ENCODE assay signal across 8 mouse cellular contexts in genomic region chr19:32348955-32349654, GRCm38 (mm10). TPM values are rescaled to one million over a fixed set of nuclear protein-coding genes. Genes with fewer than 3 reads are reported as not detected.
DNase-seq lines count a peak whose midpoint lies in the region; ATAC-seq and TF ChIP-seq lines count a peak whose summit lies in the region.

No protein-coding gene starts in this region.

- no peaks in the 10 kb centered on the region for H3K27me3 ChIP-seq in cerebellum, adult 2 months (ENCODE audit: control insufficient read depth, insufficient read depth, low read length)
- H3K27me3 ChIP-seq in limb, embryonic 11.5 days (ENCODE audit: control insufficient read depth, insufficient read depth, low read length): no peaks in the 10 kb centered on the region
- no peaks in the 10 kb centered on the region for H3K27me3 ChIP-seq in stomach, embryonic 16.5 days (ENCODE audit: control insufficient read depth, insufficient read depth, low read length)
- H3K27me3 ChIP-seq in liver, embryonic 12.5 days (replicated peaks): no peaks in the 10 kb centered on the region

- no peak overlapping the region for H3K4me2 ChIP-seq in limb, embryonic 11.5 days (ENCODE audit: low read depth, severe bottlenecking)
- H3K4me2 ChIP-seq in stomach, embryonic 16.5 days (ENCODE audit: low read depth, low read length): no peak overlapping the region
- no peak overlapping the region for H3K4me2 ChIP-seq in liver, embryonic 12.5 days

- H3K36me3 ChIP-seq in limb, embryonic 11.5 days (ENCODE audit: control insufficient read depth, insufficient read depth, low read length): no peaks in the 10 kb centered on the region; the same call in 1 of the 2 replicates
- peaks cover 3% of the 10 kb centered on the region; the same call in 1 of the 2 replicates for H3K36me3 ChIP-seq in stomach, embryonic 16.5 days (ENCODE audit: control insufficient read depth, insufficient read depth, low read length)
- no peaks in the 10 kb centered on the region for H3K36me3 ChIP-seq in liver, embryonic 12.5 days

- H3K4me1 ChIP-seq in cerebellum, adult 2 months (ENCODE audit: control insufficient read depth, insufficient read depth, low read length): no peaks in the 10 kb centered on the region
- peaks cover 5% of the 10 kb centered on the region for H3K4me1 ChIP-seq in limb, embryonic 11.5 days (ENCODE audit: control insufficient read depth, insufficient read depth, low read length)
- peaks cover 35% of the 10 kb centered on the region for H3K4me1 ChIP-seq in stomach, embryonic 16.5 days (ENCODE audit: control insufficient read depth, insufficient read depth, low read length)
- peaks cover 33% of the 10 kb centered on the region for H3K4me1 ChIP-seq in liver, embryonic 12.5 days

- WGBS in cerebellum, adult 2 months: 64% methylated on average over 7 of the region's 7 CpGs
- 57% methylated on average over 7 of the region's 7 CpGs for WGBS in limb, embryonic 11.5 days
- 32% methylated on average over 7 of the region's 7 CpGs for WGBS in stomach, embryonic 16.5 days
- WGBS in liver, embryonic 12.5 days (ENCODE audit: insufficient replicate concordance): 54% methylated on average over 7 of the region's 7 CpGs

- no peak overlapping the region for H3K9ac ChIP-seq in limb, embryonic 11.5 days (ENCODE audit: low read length)
- no peak overlapping the region for H3K9ac ChIP-seq in stomach, embryonic 16.5 days (ENCODE audit: low read length)
- H3K9ac ChIP-seq in liver, embryonic 12.5 days: no peak overlapping the region

- peak; percentile 1 for DNase-seq in cerebellum, adult 11-12 months
- no peak for DNase-seq in cerebellum, adult 2 months
- peak; percentile 48 for DNase-seq in ovary, postnatal 36 days (ENCODE audit: low spot score)
- no peak for DNase-seq in ovary, postnatal 14 days (ENCODE audit: low spot score)
- peak; percentile 16 for DNase-seq in limb, embryonic 11.5 days (ENCODE audit: low spot score)
- no peak for DNase-seq in frontal cortex, postnatal 14 days (ENCODE audit: low spot score in 2 of 2)

- no peak overlapping the region for H3K4me3 ChIP-seq in cerebellum, adult 2 months (replicated peaks; ENCODE audit: insufficient read depth, low read depth, low read length)
- H3K4me3 ChIP-seq in limb, embryonic 11.5 days (ENCODE audit: low read depth, low read length): no peak overlapping the region
- H3K4me3 ChIP-seq in stomach, embryonic 16.5 days (replicated peaks; ENCODE audit: low read length): no peak overlapping the region
- no peak overlapping the region for H3K4me3 ChIP-seq in liver, embryonic 12.5 days

- ATAC-seq in limb, embryonic 11.5 days (ENCODE audit: insufficient number of reproducible peaks, low FRiP score, low TSS enrichment, low read depth): no peak
- peak; percentile 45 for ATAC-seq in stomach, embryonic 16.5 days (ENCODE audit: insufficient read depth, low FRiP score)
- ATAC-seq in liver, embryonic 12.5 days: no peak

- TF ChIP-seq CTCF in cerebellum, adult 2 months (IDR thresholded peaks at IDR 0.05; ENCODE audit: borderline replicate concordance, insufficient read depth, low read depth, low read length): no peak

- TF ChIP-seq POLR2A in cerebellum, adult 2 months (IDR thresholded peaks at IDR 0.05; ENCODE audit: borderline replicate concordance, insufficient read depth, low read length): no peak

- H3K9me3 ChIP-seq in limb, embryonic 11.5 days (ENCODE audit: control insufficient read depth, low read length): no peaks in the 10 kb centered on the region
- H3K9me3 ChIP-seq in stomach, embryonic 16.5 days (replicated peaks; ENCODE audit: control insufficient read depth, low read length): no peaks in the 10 kb centered on the region
- no peaks in the 10 kb centered on the region for H3K9me3 ChIP-seq in liver, embryonic 12.5 days (replicated peaks)

- no peak overlapping the region for H3K27ac ChIP-seq in cerebellum, adult 2 months (ENCODE audit: insufficient read depth, low read length)
- H3K27ac ChIP-seq in limb, embryonic 11.5 days (replicated peaks; ENCODE audit: low read depth, low read length): no peak overlapping the region
- H3K27ac ChIP-seq in stomach, embryonic 16.5 days (ENCODE audit: low read length): peak overlapping the region; percentile 0; the same call in 1 of the 2 replicates
- H3K27ac ChIP-seq in liver, embryonic 12.5 days: no peak overlapping the region

RNA-seq across cellular contexts. Expression of gene Sgms1, which starts 40.4 kb away (rescaled TPM):
- polyA plus RNA-seq in cerebellum, adult 2 months (2012; rRNA removed): 34.7 and 38.8 TPM in 2 replicates
- polyA plus RNA-seq in limb, embryonic 11.5 days (2014; fragmentation: Nextera tagmentation; extraction: Ambion mirVana): 13.5 and 14.9 TPM in 2 replicates
- 43.0 and 44.8 TPM in 2 replicates for polyA plus RNA-seq in stomach, embryonic 16.5 days (2015; fragmentation: Nextera tagmentation; extraction: Ambion mirVana)
- 31.8 and 33.7 TPM in 2 replicates for polyA plus RNA-seq in liver, embryonic 12.5 days (2016; fragmentation: Nextera tagmentation; extraction: Ambion mirVana)

Comparison
In these comparisons a context has a peak if more than half of its experiments do, and no peak if none do; other contexts are left out.
1. DNase-seq: peak in cerebellum, adult 11-12 months (single experiment), ovary, postnatal 36 days (single experiment) and limb, embryonic 11.5 days (single experiment); none in cerebellum, adult 2 months (0 of 2), ovary, postnatal 14 days (single experiment) and frontal cortex, postnatal 14 days (0 of 2).